Comparison of ENCODE assay signal across 10 mouse cellular contexts in the genomic region with DNA sequence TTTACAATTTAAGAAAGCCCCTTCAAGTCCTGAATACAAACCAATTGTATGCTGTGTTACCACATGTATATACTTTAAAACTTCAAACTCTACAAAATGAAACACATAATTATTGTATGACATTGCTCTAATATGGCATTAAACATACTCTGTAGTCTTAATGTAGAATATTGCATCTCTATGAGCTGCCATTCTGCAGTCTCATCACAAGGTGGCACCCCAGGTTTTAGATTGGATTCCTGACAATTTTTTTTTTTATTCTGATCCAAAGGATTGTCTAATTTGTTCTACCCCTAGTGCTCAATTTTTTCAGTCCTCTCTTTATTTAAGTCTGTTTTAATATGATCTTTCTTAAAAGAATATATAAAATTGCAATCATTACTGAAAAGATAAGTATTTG. TPM values are rescaled to one million over a fixed set of nuclear protein-coding genes. Genes with fewer than 3 reads are reported as not detected.
DNase-seq lines count a peak whose midpoint lies in the region; ATAC-seq and TF ChIP-seq lines count a peak whose summit lies in the region.
"Had no signal": no experiment of that assay in that cellular context is flagged by ENCODE, and none has a peak within 500 bp of the region (broad histone marks: within the 10 kb centered on the region; RNA-seq: fewer than 3 reads in every experiment).

No protein-coding gene starts in this region.

- no peaks in the 10 kb centered on the region for H3K27me3 ChIP-seq in heart, adult 2 months (ENCODE audit: control insufficient read depth, insufficient read depth, low read length)
- H3K27me3 ChIP-seq in heart, embryonic 10.5 days (ENCODE audit: insufficient read depth, poor library complexity, severe bottlenecking), result no peaks in the 10 kb centered on the region
- H3K27me3 ChIP-seq in thymus, adult 2 months (ENCODE audit: control insufficient read depth, insufficient read depth, low read length), result no peaks in the 10 kb centered on the region
- no peaks in the 10 kb centered on the region for H3K27me3 ChIP-seq in kidney, adult 2 months (replicated peaks; ENCODE audit: control insufficient read depth, insufficient read depth, low read length)
- H3K27me3 ChIP-seq: forebrain, embryonic 12.5 days had no signal

- no peak overlapping the region for H3K9ac ChIP-seq in heart, adult 2 months (ENCODE audit: low read depth, low read length)
- H3K9ac ChIP-seq: forebrain, embryonic 12.5 days had no signal

- TF ChIP-seq CTCF in heart, adult 2 months (IDR thresholded peaks at IDR 0.05), result peak; percentile 82
- TF ChIP-seq CTCF in thymus, adult 2 months (IDR thresholded peaks at IDR 0.05; ENCODE audit: borderline replicate concordance, control insufficient read depth, extremely low read depth, insufficient read depth, low read length, poor library complexity), result no peak
- TF ChIP-seq CTCF in kidney, adult 2 months (conservative IDR thresholded peaks at IDR 0.05; ENCODE audit: insufficient read depth, insufficient read length, low read depth, low read length), result no peak

- H3K4me1 ChIP-seq in heart, adult 2 months (ENCODE audit: control insufficient read depth, insufficient read depth, low read length), result peaks cover 2% of the 10 kb centered on the region; the same call in 1 of the 2 replicates
- H3K4me1 ChIP-seq in heart, embryonic 10.5 days, result peaks cover 3% of the 10 kb centered on the region
- H3K4me1 ChIP-seq in thymus, adult 2 months (replicated peaks; ENCODE audit: control insufficient read depth, insufficient read depth, low read length), result no peaks in the 10 kb centered on the region
- H3K4me1 ChIP-seq in kidney, adult 2 months (ENCODE audit: control insufficient read depth, insufficient read depth, low read length), result peaks cover 2% of the 10 kb centered on the region; the same call in 1 of the 2 replicates

- intact Hi-C loops in heart, adult 2 months (cut with DNase I), result loop anchor here (5.0 kb wide), 1 partner anchor 246 kb away; no protein-coding TSS in a partner anchor
- intact Hi-C loops in left cerebral cortex, postnatal 25 days (cut with DNase I), result loop anchor here (5.0 kb wide), 1 partner anchor 36 kb away; no protein-coding TSS in a partner anchor

- no peak for DNase-seq in heart, adult 2 months
- DNase-seq in heart, embryonic 10.5 days (ENCODE audit: low spot score), result no peak
- DNase-seq in thymus, adult 2 months, result peak; percentile 40
- no peak for DNase-seq in thymus, adult 18-20 months
- DNase-seq in left cerebral cortex, postnatal 25 days (ENCODE audit: low spot score in 2 of 2), result no peak
- no peak for DNase-seq in right cerebral cortex, postnatal 10 days (ENCODE audit: low spot score in 2 of 2)
- no peak for DNase-seq in kidney, adult 2 months
- DNase-seq: right cerebral cortex, postnatal 4 days had no signal

- no peaks in the 10 kb centered on the region for H3K79me2 ChIP-seq in heart, adult 2 months (replicated peaks; ENCODE audit: control insufficient read depth, insufficient read depth, low read length)

- no peak overlapping the region for H3K27ac ChIP-seq in heart, adult 2 months
- H3K27ac ChIP-seq in heart, embryonic 10.5 days, result no peak overlapping the region
- H3K27ac ChIP-seq in thymus, adult 2 months (ENCODE audit: control insufficient read depth, insufficient read depth, low read length), result no peak overlapping the region
- H3K27ac ChIP-seq in kidney, adult 2 months (ENCODE audit: insufficient read depth, low read depth, low read length), result no peak overlapping the region
- H3K27ac ChIP-seq: forebrain, embryonic 12.5 days had no signal

- H3K4me3 ChIP-seq in heart, adult 2 months, result no peak overlapping the region
- H3K4me3 ChIP-seq in heart, embryonic 10.5 days, result no peak overlapping the region
- H3K4me3 ChIP-seq in thymus, adult 2 months (ENCODE audit: control insufficient read depth, insufficient read depth, low read length), result no peak overlapping the region
- H3K4me3 ChIP-seq in kidney, adult 2 months (ENCODE audit: insufficient read depth, low read depth, low read length), result no peak overlapping the region
- H3K4me3 ChIP-seq: forebrain, embryonic 12.5 days had no signal

- TF ChIP-seq EP300 in heart, adult 2 months (IDR thresholded peaks at IDR 0.05; ENCODE audit: insufficient read depth, low read depth, low read length), result no peak

- no peaks in the 10 kb centered on the region for H3K9me3 ChIP-seq in heart, embryonic 10.5 days
- H3K9me3 ChIP-seq: forebrain, embryonic 12.5 days had no signal

- ATAC-seq in erythroblast, adult 5-6 weeks (replicated peaks; ENCODE audit: low FRiP score, poor library complexity, severe bottlenecking), result peak; percentile 78

- peaks cover 4% of the 10 kb centered on the region; the same call in 1 of the 2 replicates for H3K36me3 ChIP-seq in heart, adult 2 months (ENCODE audit: control insufficient read depth, insufficient read depth, low read length)
- peaks cover 4% of the 10 kb centered on the region; the same call in 1 of the 2 replicates for H3K36me3 ChIP-seq in heart, embryonic 10.5 days
- no peaks in the 10 kb centered on the region for H3K36me3 ChIP-seq in thymus, adult 2 months (ENCODE audit: control insufficient read depth, insufficient read depth, low read length)
- H3K36me3 ChIP-seq in kidney, adult 2 months (ENCODE audit: control insufficient read depth, insufficient read depth, low read length), result no peaks in the 10 kb centered on the region

- no peak for TF ChIP-seq POLR2A in heart, adult 2 months (IDR thresholded peaks at IDR 0.05; ENCODE audit: insufficient read depth, low read depth, low read length)
- no peak for TF ChIP-seq POLR2A in thymus, adult 2 months (IDR thresholded peaks at IDR 0.05; ENCODE audit: control insufficient read depth, extremely low read depth, insufficient read depth, low read length, poor library complexity)
- no peak for TF ChIP-seq POLR2A in kidney, adult 2 months (IDR thresholded peaks at IDR 0.05; ENCODE audit: low read depth, low read length)

RNA-seq across cellular contexts. Expression of a gene that starts 7.5 kb away (rescaled TPM):
- 10 to 100 TPM; 20.8 to 22.9 TPM for total RNA-seq in heart, adult 2 months (2021)
- polyA plus RNA-seq in heart, adult 2 months (2012; rRNA removed), result 28.8 and 33.0 TPM in 2 replicates
- polyA plus RNA-seq in heart, embryonic 10.5 days (2016; fragmentation: Nextera tagmentation; extraction: Ambion mirVana), result 40.8 and 43.8 TPM in 2 replicates
- polyA plus RNA-seq in thymus, adult 2 months (2012; rRNA removed), result 60.8 and 61.5 TPM in 2 replicates
- 3.8 and 4.8 TPM in 2 replicates for total RNA-seq in erythroblast, adult 5-6 weeks (2015; ENCODE audit: low replicate concordance)
- 4.3 and 6.7 TPM in 2 replicates for total RNA-seq in erythroblast, adult 5-6 weeks (2017; ENCODE audit: low replicate concordance)
- total RNA-seq in left cerebral cortex, postnatal 25 days (2021), result 10 to 100 TPM; 38.2 to 39.8 TPM
- 46.7 and 48.6 TPM in 2 replicates for polyA plus RNA-seq in kidney, adult 2 months (2012; rRNA removed)

RNA-seq across cellular contexts. Expression of a gene that starts 24.0 kb away (rescaled TPM):
- total RNA-seq in heart, adult 2 months (2021), result 10 to 100 TPM; 25.9 to 32.7 TPM
- polyA plus RNA-seq in heart, adult 2 months (2012; rRNA removed), result 40.1 and 41.3 TPM in 2 replicates
- 37.5 and 39.3 TPM in 2 replicates for polyA plus RNA-seq in heart, embryonic 10.5 days (2016; fragmentation: Nextera tagmentation; extraction: Ambion mirVana)
- 48.8 and 52.2 TPM in 2 replicates for polyA plus RNA-seq in thymus, adult 2 months (2012; rRNA removed)
- 6.7 and 7.3 TPM in 2 replicates for total RNA-seq in erythroblast, adult 5-6 weeks (2015; ENCODE audit: low replicate concordance)
- total RNA-seq in erythroblast, adult 5-6 weeks (2017; ENCODE audit: low replicate concordance), result 11.0 and 13.8 TPM in 2 replicates
- 10 to 100 TPM; 42.2 to 43.4 TPM for total RNA-seq in left cerebral cortex, postnatal 25 days (2021)
- polyA plus RNA-seq in kidney, adult 2 months (2012; rRNA removed), result 207 and 209 TPM in 2 replicates

RNA-seq across cellular contexts. Expression of a gene that starts 24.1 kb away (rescaled TPM):
- 10 to 100 TPM; 68.3 to 97.4 TPM for total RNA-seq in heart, adult 2 months (2021)
- 25.4 and 29.8 TPM in 2 replicates for polyA plus RNA-seq in heart, adult 2 months (2012; rRNA removed)
- polyA plus RNA-seq in heart, embryonic 10.5 days (2016; fragmentation: Nextera tagmentation; extraction: Ambion mirVana), result 109 and 150 TPM in 2 replicates
- polyA plus RNA-seq in thymus, adult 2 months (2012; rRNA removed), result 15.8 and 16.6 TPM in 2 replicates
- total RNA-seq in erythroblast, adult 5-6 weeks (2015; ENCODE audit: low replicate concordance), result 5.4 and 7.1 TPM in 2 replicates
- total RNA-seq in erythroblast, adult 5-6 weeks (2017; ENCODE audit: low replicate concordance), result 1.5 and 15.1 TPM in 2 replicates
- 100 to 1,000 TPM; 154 to 158 TPM for total RNA-seq in left cerebral cortex, postnatal 25 days (2021)
- 17.1 and 37.0 TPM in 2 replicates for polyA plus RNA-seq in kidney, adult 2 months (2012; rRNA removed)

RNA-seq across cellular contexts. Expression of a gene that starts 26.6 kb away (rescaled TPM):
- total RNA-seq in heart, adult 2 months (2021), result 10 to 100 TPM; 80.5 to 93.5 TPM
- 29.7 and 37.7 TPM in 2 replicates for polyA plus RNA-seq in heart, adult 2 months (2012; rRNA removed)
- 86.8 and 92.0 TPM in 2 replicates for polyA plus RNA-seq in heart, embryonic 10.5 days (2016; fragmentation: Nextera tagmentation; extraction: Ambion mirVana)
- 18.5 and 20.2 TPM in 2 replicates for polyA plus RNA-seq in thymus, adult 2 months (2012; rRNA removed)
- 23.4 and 28.6 TPM in 2 replicates for total RNA-seq in erythroblast, adult 5-6 weeks (2015; ENCODE audit: low replicate concordance)
- 13.9 and 19.3 TPM in 2 replicates for total RNA-seq in erythroblast, adult 5-6 weeks (2017; ENCODE audit: low replicate concordance)
- 100 to 1,000 TPM; 105 to 115 TPM for total RNA-seq in left cerebral cortex, postnatal 25 days (2021)
- 43.1 and 59.5 TPM in 2 replicates for polyA plus RNA-seq in kidney, adult 2 months (2012; rRNA removed)

RNA-seq across cellular contexts. Expression of a gene that starts 33.6 kb away (rescaled TPM):
- total RNA-seq in heart, adult 2 months (2021), result 10 to 100 TPM; 19.9 to 20.1 TPM
- polyA plus RNA-seq in heart, adult 2 months (2012; rRNA removed), result 31.7 and 37.9 TPM in 2 replicates
- 58.5 and 74.8 TPM in 2 replicates for polyA plus RNA-seq in heart, embryonic 10.5 days (2016; fragmentation: Nextera tagmentation; extraction: Ambion mirVana)
- 77.0 and 79.1 TPM in 2 replicates for polyA plus RNA-seq in thymus, adult 2 months (2012; rRNA removed)
- total RNA-seq in erythroblast, adult 5-6 weeks (2015; ENCODE audit: low replicate concordance), result 9.6 and 12.1 TPM in 2 replicates
- 9.4 and 13.9 TPM in 2 replicates for total RNA-seq in erythroblast, adult 5-6 weeks (2017; ENCODE audit: low replicate concordance)
- 10 to 100 TPM; 59.6 to 64.1 TPM for total RNA-seq in left cerebral cortex, postnatal 25 days (2021)
- polyA plus RNA-seq in kidney, adult 2 months (2012; rRNA removed), result 47.8 and 53.4 TPM in 2 replicates
